Mouse (Mus musculus) heart, adult 2 months (tissue): ENCODE results near the gene Igf2bp2.

Experiments
- CTCF ChIP-seq: fragments of 200-600 bp; IDR thresholded peaks from 2 replicates; pipeline ENCODE4 v1.8.1; 2022; ENCODE audit warnings: antibody characterized with exemption, mild to moderate bottlenecking, moderate library complexity
- POLR2A ChIP-seq: fragments of 200-500 bp; IDR thresholded peaks from 2 replicates; pipeline ENCODE4 v1.6.1; 2011; ENCODE audit warnings: mild to moderate bottlenecking, low read depth, low read length, control low read depth; ENCODE audit not compliant: insufficient read depth

- no peak for TF ChIP-seq CTCF
- no peak for TF ChIP-seq POLR2A
These were observed 102.7 kb downstream of the Igf2bp2 start for GRCm38 (mm10) chr16:22060416-22060815.
